Mouse (Mus musculus) cerebellum, adult 18-20 months (tissue): ENCODE results near the gene Nmnat2.
A peak's percentile ranks its signal among the peaks of the same experiment; 100 is the strongest.

ENCODE experiments used
- DNase-seq, 2 experiments: peaks; one replicate each; pipeline ENCODE4 v3.0.0; 2021

Nmnat2 gene

GRCm38 (mm10) chr1:153127622-153128021 is 172.8 kb downstream of the Nmnat2 start:
- no peak for DNase-seq

GRCm38 (mm10) chr1:153128780-153129179 is 174.0 kb downstream of the Nmnat2 start:
- no peak for DNase-seq

DNA sequence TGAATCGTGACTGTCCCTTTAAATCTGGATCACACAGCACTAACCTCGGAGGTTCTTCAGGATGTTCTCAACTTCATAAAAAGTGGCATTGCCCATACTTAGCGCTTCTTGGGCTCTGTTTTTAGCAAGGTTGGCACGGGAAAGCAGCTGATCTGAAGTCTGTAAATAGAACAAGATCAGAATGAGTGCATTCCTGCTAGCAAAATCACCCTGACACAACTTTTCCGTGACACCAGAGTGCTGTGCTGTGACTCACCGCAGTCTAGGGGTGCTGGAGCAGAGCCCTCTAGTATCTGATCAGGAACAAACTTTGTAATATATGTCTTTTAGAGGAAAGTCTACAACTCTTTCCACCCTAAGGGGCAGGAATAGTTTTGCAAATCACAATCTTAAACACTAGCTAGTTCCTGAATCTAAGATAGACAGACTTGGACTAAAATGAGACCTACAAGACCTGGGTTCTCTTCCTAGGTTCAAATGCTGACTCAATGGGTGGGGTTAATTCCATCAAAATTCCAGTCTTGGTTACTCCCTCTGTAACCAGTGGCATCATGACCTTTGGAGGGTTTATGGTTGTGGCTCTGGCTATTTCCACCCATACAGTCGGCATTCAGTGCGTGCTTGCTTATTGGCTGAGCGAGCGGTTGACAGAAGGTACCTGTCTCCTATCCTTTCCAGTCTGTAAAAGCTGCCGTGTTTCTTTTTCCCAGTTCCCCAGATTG is 175.4 kb downstream of the Nmnat2 start:
- DNase-seq: no peak

GRCm38 (mm10) chr1:153133865-153134781 is 179.3 kb downstream of the Nmnat2 start:
- no peak for DNase-seq

GRCm38 (mm10) chr1:153136647-153137046 is 181.9 kb downstream of the Nmnat2 start:
- DNase-seq: no peak

DNA sequence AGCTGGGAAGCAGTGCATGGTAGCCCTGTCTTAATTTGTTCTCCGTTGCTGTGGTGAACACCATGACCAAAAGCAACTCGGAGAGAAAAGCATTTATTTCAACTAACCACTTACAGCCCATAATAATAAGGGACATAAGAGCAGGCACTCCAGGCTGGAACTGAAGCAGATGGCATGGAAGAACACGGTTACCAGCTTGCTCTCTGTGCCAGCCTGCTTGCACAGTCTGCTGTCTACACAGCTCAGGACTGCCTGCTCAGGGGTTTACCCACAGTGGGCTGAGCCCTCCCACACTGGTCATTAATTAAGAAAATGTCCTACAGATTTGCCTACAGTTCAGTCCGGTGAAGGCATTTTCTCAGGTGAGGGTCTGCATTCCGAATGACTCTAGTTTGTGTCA is 183.7 kb downstream of the Nmnat2 start:
- peak; percentile 39 to 43 for DNase-seq

DNA sequence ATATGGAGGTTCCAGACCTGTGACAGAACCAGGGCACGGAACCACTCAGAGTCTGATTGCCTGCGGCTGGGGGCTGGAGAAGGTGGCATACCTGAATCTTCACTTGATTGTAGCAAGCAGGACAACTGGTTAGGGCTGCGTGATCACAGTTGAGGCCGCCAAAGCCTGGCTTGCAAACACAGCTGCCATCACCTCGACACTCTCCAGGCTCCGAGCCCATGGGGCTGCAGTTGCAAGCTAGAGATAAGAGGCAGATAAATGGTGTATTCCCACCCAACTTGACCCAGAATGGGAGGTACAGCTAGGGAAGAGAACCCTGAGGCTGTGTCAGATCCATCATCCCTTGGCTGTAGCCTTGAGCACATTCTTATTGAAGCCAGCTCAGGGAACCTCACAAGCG is 184.8 kb downstream of the Nmnat2 start:
- no peak for DNase-seq

- DNase-seq: no peak
Observed at GRCm38 (mm10) chr1:153140265-153140664, 185.5 kb downstream of the Nmnat2 start.

GRCm38 (mm10) chr1:153140747-153141228 is 186.0 kb downstream of the Nmnat2 start:
- DNase-seq: no peak

DNA sequence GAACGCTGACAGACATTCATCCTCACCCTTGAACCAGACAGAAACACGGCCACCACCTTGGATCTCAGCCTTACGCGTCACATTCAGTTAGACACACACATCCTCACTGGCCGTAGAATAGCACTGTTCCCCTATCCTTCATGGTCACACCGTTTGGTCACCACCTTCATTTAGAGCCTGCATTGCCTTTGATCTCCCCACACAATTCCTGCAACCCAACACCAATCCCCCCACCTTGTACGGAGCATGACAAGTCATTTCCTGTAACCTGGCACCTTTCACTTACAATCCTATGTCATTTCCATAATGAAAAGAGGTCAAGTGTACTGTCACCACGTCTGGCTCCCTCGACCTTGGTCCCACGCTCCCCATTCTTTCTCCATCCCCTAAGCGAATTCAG is 189.2 kb downstream of the Nmnat2 start:
- no peak for DNase-seq

GRCm38 (mm10) chr1:153145791-153146190 is 191.0 kb downstream of the Nmnat2 start:
- DNase-seq: no peak

GRCm38 (mm10) chr1:153152594-153152993 is 197.8 kb downstream of the Nmnat2 start:
- no peak for DNase-seq

GRCm38 (mm10) chr1:153153619-153154137 is 198.9 kb downstream of the Nmnat2 start:
- no peak for DNase-seq

- DNase-seq: no peak
Observed at GRCm38 (mm10) chr1:153155364-153155763, 200.6 kb downstream of the Nmnat2 start.

- DNase-seq: no peak
Observed at GRCm38 (mm10) chr1:153157021-153157623, 202.3 kb downstream of the Nmnat2 start.

DNA sequence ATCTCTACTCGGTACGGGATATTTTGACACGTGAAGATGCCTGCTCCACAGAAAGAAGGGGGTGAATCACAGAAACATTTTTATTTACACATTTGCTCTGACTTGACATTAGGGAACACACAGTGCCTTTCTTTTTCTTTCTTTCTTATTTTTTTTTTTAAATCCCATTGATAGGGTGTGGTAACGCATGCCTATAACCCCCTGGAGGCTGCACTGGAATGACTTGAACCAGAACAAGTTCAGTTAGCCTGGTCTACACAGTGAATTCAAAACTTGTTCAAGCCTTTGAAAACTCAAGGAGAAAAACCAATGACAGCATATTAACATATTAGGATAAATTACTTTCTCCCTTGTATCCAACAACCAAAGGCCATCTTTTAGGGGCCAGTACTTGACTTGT is 204.3 kb downstream of the Nmnat2 start:
- no peak for DNase-seq

GRCm38 (mm10) chr1:153163831-153164230 is 209.0 kb downstream of the Nmnat2 start:
- DNase-seq: no peak

DNA sequence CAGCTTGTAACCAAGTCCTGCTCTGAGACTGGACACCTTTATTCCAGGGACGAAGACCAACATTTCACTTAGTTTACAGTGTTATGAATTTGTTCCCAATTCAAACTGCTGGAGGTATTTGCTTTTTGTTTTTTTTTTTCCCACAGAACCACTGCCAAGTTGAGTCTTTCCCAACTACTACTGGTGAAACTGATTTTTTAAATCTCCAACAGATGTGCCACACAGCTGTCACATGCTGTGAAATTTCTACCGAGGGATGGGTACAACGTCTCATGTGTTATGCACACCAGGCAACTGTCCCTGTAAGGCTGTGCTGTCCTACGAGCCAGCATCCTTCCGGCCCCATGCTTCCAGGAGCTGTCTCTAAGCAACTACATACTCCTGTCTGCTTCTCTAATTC is 213.5 kb downstream of the Nmnat2 start:
- DNase-seq: no peak
